Mouse (Mus musculus): ENCODE data around the gene Med27. TPM values are rescaled to one million over a fixed set of nuclear protein-coding genes. Genes with fewer than 3 reads are reported as not detected.

The Med27 gene
- 10 to 100 TPM; 25.8 to 29.2 TPM for total RNA-seq (2021)
- long read RNA-seq, experiment 1, transcript Med27-201 (8 exons, 1,254 nt): major isoform, 18 of 19 reads
- long read RNA-seq, experiment 1, partial matches to known transcripts: 0 of 19 reads
- long read RNA-seq, experiment 1, other reads (novel, unspliced or antisense): 1 of 19 reads
- long read RNA-seq, experiment 2, transcript Med27-201 (8 exons, 1,254 nt): major isoform, 19 of 24 reads
- long read RNA-seq, experiment 2, partial matches to known transcripts: 2 of 24 reads
- long read RNA-seq, experiment 2, other reads (novel, unspliced or antisense): 3 of 24 reads

DNA sequence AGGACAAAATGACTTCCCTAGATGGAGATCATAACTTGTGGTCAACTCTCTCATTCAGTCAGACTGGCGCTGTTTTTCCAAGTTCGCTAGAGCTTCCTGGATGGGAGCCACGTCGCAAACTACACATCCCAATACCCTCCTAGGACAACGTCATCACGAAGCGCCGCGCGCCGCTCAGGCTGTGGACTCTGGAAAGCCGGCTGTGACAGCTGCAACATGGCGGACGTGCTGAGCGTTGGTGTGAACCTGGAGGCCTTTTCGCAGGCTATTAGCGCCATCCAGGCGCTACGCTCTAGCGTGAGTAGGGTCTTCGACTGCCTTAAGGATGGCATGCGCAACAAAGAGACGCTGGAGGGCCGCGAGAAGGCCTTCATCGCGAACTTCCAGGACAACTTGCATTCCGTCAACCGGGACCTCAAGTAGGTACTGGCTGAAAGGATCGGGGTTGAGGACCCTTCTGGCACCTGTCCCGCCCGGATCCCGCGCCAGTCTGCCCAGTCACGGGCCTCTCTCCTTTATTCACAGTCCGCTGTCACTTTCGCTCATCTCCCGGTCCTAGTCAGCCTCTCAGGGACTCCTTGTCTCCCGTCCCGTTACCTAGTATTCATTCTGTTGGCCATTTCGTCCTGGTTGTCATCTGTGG, at the start of gene Med27:
Med27 (plus strand) TSS at position 191 of the 643 bp plus-strand sequence.
- DNase-seq (ENCODE audit: low spot score in 2 of 2): peak; percentile 79 to 85

DNA sequence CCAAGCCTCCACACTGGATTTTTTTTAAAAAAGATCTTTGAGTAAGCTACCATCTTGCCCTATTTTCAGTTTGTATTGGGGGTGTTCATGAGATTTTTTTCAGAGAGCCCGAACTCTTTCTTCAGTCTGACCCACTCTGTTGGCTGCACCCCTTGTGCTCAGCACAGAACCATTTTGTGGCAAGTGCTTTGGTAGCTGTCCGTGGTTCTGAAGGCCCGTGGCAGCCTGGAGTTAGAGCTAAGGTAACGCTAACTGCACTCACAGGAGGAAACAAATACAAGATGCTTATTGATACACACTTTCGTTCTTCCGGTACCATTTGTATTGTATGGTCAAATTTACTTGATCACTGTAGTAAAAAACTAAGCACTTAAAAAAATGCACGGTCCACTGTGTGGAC, 36.7 kb upstream of the Med27 start:
- peak in 1 of 2 experiments; percentile 12 for DNase-seq (ENCODE audit: low spot score in 2 of 2)

DNA sequence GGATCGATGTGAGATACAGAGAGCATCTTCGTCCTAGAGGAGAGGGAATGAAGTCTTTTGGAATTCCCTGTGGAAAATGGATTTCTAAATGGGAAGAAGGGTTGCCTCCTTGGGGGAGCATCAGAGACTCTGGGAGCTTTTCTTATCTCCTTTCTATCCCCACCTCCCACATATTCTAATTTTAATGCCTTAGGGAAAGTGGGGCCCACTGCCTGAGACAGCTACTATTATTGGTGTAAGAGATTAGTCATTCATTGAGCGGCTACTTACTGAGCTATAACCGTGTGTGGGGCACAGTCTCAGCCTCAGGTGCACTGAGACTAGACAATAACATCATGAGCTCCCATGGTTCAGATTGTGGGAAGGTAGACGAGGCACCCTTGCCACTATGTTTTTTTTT, 34.6 kb upstream of the Med27 start:
- DNase-seq (ENCODE audit: low spot score in 2 of 2): no peak

GRCm38 (mm10) chr2:29317906-29318470, 28.6 kb upstream of the Med27 start:
- no peak for DNase-seq (ENCODE audit: low spot score in 2 of 2)

GRCm38 (mm10) chr2:29318596-29318995, 28.0 kb upstream of the Med27 start:
- DNase-seq (ENCODE audit: low spot score in 2 of 2): no peak

DNA sequence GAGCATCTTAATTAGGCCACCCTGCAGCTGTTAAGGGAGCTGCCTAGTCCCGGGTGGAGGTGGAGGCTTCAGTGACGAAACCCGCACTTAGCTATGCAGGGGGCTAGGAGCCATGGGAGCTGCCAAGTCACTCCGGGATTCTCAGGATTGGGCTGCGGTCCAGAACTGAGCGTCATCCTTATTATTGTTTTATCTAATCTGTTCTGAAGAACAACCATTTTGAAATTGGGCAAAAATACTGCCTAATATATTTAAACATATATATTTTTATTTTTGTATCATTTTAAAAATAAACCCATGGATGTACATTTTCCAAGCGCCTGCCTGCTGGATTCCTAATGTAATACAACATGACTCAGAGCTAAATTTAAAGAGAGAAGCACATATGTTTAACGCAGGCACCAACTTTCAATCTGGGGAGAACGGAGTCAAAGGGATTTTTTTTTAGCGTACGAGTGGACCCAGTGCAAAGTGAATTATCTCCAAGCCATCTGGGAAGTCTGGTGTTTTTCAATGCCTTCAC, 26.3 kb upstream of the Med27 start:
- DNase-seq (ENCODE audit: low spot score in 2 of 2): no peak

GRCm38 (mm10) chr2:29320780-29321179, 25.8 kb upstream of the Med27 start:
- no peak for DNase-seq (ENCODE audit: low spot score in 2 of 2)

- no peak for DNase-seq (ENCODE audit: low spot score in 2 of 2)
Observed at GRCm38 (mm10) chr2:29324456-29324855, 22.2 kb upstream of the Med27 start.

DNA sequence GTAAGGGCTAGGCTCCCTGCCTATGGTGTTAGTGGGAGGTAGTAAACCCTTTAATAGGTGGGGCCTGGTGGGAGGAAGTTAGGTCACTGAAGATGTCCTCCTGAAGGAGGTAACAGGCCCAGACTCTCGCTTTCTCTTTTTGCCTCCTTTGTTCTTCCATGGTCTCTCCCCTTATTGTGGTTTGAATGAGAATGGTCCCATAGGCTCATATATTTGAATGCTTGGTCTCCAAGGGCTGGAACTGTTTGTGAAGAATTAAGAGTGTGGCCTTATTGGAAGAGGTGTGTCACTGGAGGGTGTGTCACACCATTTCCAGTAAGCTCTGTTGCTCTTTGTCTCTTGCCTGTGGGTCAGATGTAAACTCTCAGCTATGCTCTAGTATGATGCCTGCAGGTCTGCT, 16.1 kb upstream of the Med27 start:
- no peak for DNase-seq (ENCODE audit: low spot score in 2 of 2)

GRCm38 (mm10) chr2:29338396-29338795, 8.2 kb upstream of the Med27 start:
- DNase-seq (ENCODE audit: low spot score in 2 of 2): no peak

DNA sequence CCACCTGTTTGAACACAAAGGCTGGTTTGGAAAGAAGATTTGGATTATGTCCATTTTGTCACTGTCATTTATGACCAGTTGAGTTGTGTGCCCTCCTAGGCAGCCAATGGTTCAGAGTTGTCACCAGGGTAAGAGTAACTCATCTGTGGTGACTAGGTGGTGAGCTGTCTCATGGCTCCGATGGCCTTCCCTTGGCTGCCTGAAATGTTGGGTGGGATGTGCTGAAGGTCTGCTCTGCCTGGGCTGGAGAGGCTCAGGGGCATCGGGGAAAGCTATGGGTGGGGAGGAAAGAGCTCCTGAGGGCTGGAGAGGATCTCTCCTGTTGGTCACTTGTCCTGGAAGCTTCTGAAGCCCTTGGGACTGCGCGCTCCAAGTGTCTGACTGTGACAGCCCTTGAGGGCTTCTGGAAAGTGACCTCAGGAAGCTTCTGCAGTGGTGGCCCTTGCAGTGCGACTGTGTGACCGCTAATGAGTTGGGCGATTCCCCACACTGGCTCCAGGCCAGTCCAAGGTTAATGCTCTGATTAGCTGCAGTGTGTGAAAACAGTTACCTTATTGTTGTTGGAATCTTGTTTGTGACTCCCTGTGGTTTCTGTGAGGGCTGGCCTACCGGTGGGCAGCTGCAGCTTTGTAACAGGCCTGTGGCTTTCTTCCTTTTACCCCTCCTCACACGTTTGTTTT, 12.2 kb downstream of the Med27 start:
- DNase-seq (ENCODE audit: low spot score in 2 of 2): no peak

DNA sequence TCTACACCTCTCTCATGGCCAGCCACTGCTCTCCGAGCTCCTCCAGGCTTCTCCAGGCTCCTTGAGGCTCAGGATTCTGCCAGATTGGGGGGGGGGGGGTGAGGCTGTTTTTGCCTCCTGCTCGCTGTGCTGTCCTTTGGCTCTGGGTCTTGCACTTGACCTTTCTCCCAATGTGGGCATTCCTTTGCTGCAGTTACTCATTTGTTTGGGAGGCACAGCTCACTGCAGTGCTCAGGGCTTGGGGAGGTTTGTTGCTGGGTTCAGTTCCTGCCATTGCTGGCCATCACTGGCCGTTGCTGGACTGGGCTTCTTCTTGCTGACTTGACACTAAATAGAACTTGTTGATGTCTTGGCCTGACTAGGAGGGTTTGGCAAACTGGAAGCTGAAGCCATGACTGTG, 14.3 kb downstream of the Med27 start:
- DNase-seq (ENCODE audit: low spot score in 2 of 2): no peak

DNA sequence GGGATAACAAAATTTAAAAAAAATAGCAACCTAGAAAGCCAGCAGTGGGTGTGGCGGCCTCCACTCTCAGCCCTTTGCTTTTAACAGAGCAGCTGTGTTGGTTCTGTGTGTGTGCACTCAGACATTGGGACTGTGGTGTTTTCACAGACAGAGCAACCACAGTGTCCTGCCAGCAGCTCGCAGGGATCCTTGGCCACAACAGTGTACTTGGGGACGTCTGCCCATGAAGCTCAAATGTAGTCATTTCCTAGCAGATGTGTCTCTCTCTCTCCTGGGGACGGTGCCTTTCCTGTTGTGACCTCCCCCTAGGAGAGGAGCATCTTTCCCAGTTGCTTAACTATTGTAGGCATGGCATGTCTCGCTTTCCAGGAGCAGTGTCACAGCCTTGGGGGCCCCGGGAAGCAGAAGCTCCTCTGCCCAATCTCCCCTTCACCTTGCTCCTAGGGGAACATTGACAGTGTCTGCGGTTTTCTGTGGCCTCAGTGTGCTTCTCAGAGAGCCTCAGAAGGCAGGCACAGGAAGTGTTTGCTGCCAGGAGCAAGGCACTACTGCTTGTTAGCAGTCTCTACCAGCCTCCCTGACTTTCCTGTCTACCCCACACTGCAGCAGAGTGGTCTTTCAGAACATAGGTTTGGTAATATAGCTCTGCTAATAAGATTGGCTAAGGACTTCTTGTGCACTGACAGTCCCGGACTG, 18.5 kb downstream of the Med27 start:
- no peak for DNase-seq (ENCODE audit: low spot score in 2 of 2)

DNA sequence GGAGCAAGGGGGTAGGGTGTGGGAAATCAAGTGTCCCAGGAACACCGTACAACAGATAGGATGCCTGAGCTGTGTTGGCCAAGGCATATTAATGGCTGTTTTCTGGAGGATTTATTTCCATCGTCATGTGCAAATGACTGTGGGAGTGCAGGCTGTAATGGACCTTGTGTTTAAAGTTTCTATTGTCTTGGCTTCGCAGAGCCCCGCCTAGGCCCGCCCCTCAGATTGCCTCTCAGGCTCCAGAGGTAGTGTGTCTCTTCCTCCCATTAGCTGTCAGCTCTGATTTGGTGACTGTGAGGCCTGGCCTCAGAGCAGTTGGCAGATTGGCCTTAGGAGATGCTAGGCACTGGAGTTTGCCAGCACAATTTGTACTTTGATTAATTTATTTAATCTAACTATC, 22.1 kb downstream of the Med27 start:
- no peak for DNase-seq (ENCODE audit: low spot score in 2 of 2)

DNA sequence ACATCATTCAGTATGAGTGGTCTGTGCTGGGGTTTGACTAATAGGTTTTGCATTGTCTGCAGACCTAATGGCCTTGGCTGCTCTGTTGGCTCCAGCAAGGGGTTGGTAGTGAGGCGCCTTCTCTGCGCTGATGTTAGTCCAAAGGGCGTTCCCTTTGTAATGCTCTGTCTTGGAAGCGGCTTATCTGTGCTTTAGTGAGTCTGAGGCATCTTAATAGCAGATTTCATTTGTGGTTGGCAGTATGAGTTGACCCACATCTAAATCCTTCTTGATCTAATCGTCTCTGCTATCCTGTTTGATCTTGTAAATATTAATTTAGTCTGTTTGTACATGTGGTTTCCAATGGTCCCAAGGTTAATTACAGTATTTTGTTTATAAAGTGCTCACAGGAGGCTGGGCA, 25.6 kb downstream of the Med27 start:
- DNase-seq (ENCODE audit: low spot score in 2 of 2): no peak

- DNase-seq (ENCODE audit: low spot score in 2 of 2): no peak
Observed at GRCm38 (mm10) chr2:29381683-29382082, 35.1 kb downstream of the Med27 start.

DNA sequence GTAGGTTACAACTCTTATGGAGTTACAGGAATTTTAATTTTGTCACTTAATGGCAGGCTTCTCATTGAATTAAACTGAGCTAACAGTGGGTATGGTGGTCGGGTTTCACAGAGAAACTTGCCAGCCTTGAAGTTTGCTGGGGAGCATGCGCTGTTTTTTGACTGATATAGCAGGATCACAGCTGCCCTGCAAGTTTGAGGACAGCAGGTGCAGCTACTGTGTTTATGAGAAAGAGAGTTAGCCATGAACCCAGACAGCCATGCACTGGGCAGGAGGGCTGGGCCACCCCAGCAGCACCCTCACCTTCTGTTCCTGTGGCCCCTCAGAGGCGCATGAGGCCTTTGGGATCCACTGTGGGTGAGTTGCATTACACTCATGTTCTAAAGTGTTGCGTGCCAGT, 36.0 kb downstream of the Med27 start:
- no peak for DNase-seq (ENCODE audit: low spot score in 2 of 2)

DNA sequence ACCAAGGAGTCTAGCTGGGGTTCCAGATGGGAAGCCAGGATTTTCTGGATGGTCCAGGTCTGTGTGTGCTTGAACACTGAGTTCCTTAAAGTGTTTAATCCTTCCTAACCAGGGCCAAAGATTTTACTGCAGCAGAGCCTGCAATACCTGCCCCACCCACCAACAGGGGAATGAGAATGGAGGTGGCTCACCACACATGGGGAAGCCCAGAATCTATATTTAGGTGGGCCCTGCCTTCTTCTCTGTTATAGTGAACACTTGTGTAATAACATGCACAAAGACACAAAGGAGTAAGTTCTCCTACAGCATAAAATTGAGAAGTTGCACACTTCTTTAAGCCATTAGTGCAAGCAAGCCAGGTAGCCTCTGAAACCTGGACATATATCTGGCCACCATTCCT, 36.5 kb downstream of the Med27 start:
- DNase-seq (ENCODE audit: low spot score in 2 of 2): no peak

GRCm38 (mm10) chr2:29385405-29385804, 38.8 kb downstream of the Med27 start:
- DNase-seq (ENCODE audit: low spot score in 2 of 2): no peak

- no peak for DNase-seq (ENCODE audit: low spot score in 2 of 2)
Observed at GRCm38 (mm10) chr2:29387268-29387667, 40.6 kb downstream of the Med27 start.

GRCm38 (mm10) chr2:29388937-29389336, 42.3 kb downstream of the Med27 start:
- no peak for DNase-seq (ENCODE audit: low spot score in 2 of 2)
